Mouse (Mus musculus) CH12.LX (cell line): Measurements from ENCODE around the gene Chrne. TPM values are rescaled to one million over a fixed set of nuclear protein-coding genes. Genes with fewer than 3 reads are reported as not detected.

ENCODE experiments used
- DNase-seq: peaks from one replicate; pipeline ENCODE4 v3.0.0-alpha.2; 2013; ENCODE audit errors: extremely low read depth
- H3K27ac ChIP-seq: 2 replicates; pipeline ENCODE4 v1.5.1; 2012; ENCODE audit warnings: low read depth, mild to moderate bottlenecking, control low read depth, moderate library complexity; ENCODE audit not compliant: insufficient read depth
- H3K27me3 ChIP-seq: replicated peaks from 2 replicates; pipeline ENCODE3; 2012; ENCODE audit warnings: inconsistent platforms
- H3K36me3 ChIP-seq, 2 experiments: replicated peaks in 1 of 2; 2 replicates each; pipeline versions ENCODE3 to v1.6.1; 2012; ENCODE audit warnings: inconsistent platforms in 1 of 2, low read length in 1 of 2, mild to moderate bottlenecking in 1 of 2, mixed read lengths in 1 of 2, moderate library complexity in 1 of 2; ENCODE audit not compliant: control insufficient read depth in 1 of 2, insufficient read depth in 1 of 2
- H3K4me1 ChIP-seq, 2 experiments: 2 replicates each; pipeline ENCODE4 v1.6.1; 2012; ENCODE audit warnings: inconsistent platforms in 1 of 2, moderate library complexity in 1 of 2; ENCODE audit not compliant: insufficient read depth in 2 of 2, control insufficient read depth in 1 of 2
- H3K4me2 ChIP-seq: 2 replicates; pipeline ENCODE4 v1.6.1; 2012; ENCODE audit warnings: low read depth, mild to moderate bottlenecking, control low read depth; ENCODE audit not compliant: poor library complexity, insufficient read depth, severe bottlenecking
- H3K4me3 ChIP-seq, 3 experiments: fragments of 150-350 bp in 1 of 3; sonication (generic) in 1 of 3; replicated peaks in 1 of 3; 2 replicates each; pipeline versions ENCODE3 to v1.5.1; 2011 to 2012; ENCODE audit warnings: low read depth in 2 of 3, low read length in 2 of 3, mild to moderate bottlenecking in 2 of 3, moderate library complexity in 2 of 3, control low read depth in 1 of 3, improper control_type of control experiment in 1 of 3, inconsistent platforms in 1 of 3, mixed read lengths in 1 of 3; ENCODE audit not compliant: poor library complexity in 1 of 3
- H3K79me2 ChIP-seq: replicated peaks from 2 replicates; pipeline ENCODE4 v1.6.1; 2012; ENCODE audit warnings: mild to moderate bottlenecking, moderate library complexity; ENCODE audit not compliant: control insufficient read depth, poor library complexity, insufficient read depth, severe bottlenecking; ENCODE audit errors: extremely low read depth
- H3K9ac ChIP-seq: 2 replicates; pipeline ENCODE4 v1.6.1; 2012; ENCODE audit warnings: low read depth, mild to moderate bottlenecking, control low read depth, moderate library complexity; ENCODE audit not compliant: insufficient read depth
- H3K9me3 ChIP-seq: replicated peaks from 2 replicates; pipeline ENCODE3; 2012; ENCODE audit warnings: low read length, inconsistent platforms, mixed read lengths
- BHLHE40 ChIP-seq: IDR thresholded peaks from 2 replicates; pipeline ENCODE4 v1.6.1; 2011; ENCODE audit warnings: mild to moderate bottlenecking, low read depth, low read length, improper control_type of control experiment
- CHD2 ChIP-seq: IDR thresholded peaks from 2 replicates; pipeline ENCODE4 v1.6.1; 2011; ENCODE audit warnings: low read length, improper control_type of control experiment
- CTCF ChIP-seq, 2 experiments: IDR thresholded peaks in 1 of 2; conservative IDR thresholded peaks in 1 of 2; 2 replicates each; pipeline ENCODE4 v1.5.1; 2011 to 2012; ENCODE audit warnings: low read depth in 2 of 2, low read length in 2 of 2, improper control_type of control experiment in 1 of 2, inconsistent platforms in 1 of 2, mild to moderate bottlenecking in 1 of 2, moderate library complexity in 1 of 2
- E2F4 ChIP-seq: IDR thresholded peaks from 2 replicates; pipeline ENCODE4 v1.6.1; 2011; ENCODE audit warnings: low read depth, low read length, improper control_type of control experiment; ENCODE audit not compliant: insufficient replicate concordance
- EP300 ChIP-seq: IDR thresholded peaks from 2 replicates; pipeline ENCODE4 v1.6.1; 2011; ENCODE audit warnings: low read length, improper control_type of control experiment
- ETS1 ChIP-seq: conservative IDR thresholded peaks from 2 replicates; pipeline ENCODE4 v1.6.1; 2012; ENCODE audit warnings: low read depth, mild to moderate bottlenecking, inconsistent platforms, low read length, improper control_type of control experiment, moderate library complexity
- HCFC1 ChIP-seq: IDR thresholded peaks from 2 replicates; pipeline ENCODE4 v1.6.1; 2012; ENCODE audit warnings: low read depth, mild to moderate bottlenecking, inconsistent platforms, low read length, improper control_type of control experiment
- IRF4 ChIP-seq: IDR thresholded peaks from 2 replicates; pipeline ENCODE4 v1.6.1; 2014; ENCODE audit warnings: low read depth, mild to moderate bottlenecking, inconsistent platforms, low read length, improper control_type of control experiment
- KAT2A ChIP-seq: IDR thresholded peaks from 2 replicates; pipeline ENCODE4 v1.6.1; 2012; ENCODE audit warnings: low read length, improper control_type of control experiment, inconsistent platforms; ENCODE audit not compliant: insufficient replicate concordance
- MAFK ChIP-seq: IDR thresholded peaks from 2 replicates; pipeline ENCODE4 v1.6.1; 2011; ENCODE audit warnings: low read length, improper control_type of control experiment; ENCODE audit not compliant: insufficient replicate concordance
- MAX ChIP-seq: IDR thresholded peaks from 2 replicates; pipeline ENCODE4 v1.6.1; 2011; ENCODE audit warnings: low read length, improper control_type of control experiment
- MXI1 ChIP-seq: IDR thresholded peaks from 2 replicates; pipeline ENCODE4 v1.6.1; 2011; ENCODE audit warnings: mild to moderate bottlenecking, low read depth, low read length, improper control_type of control experiment
- NELFE ChIP-seq: IDR thresholded peaks from 2 replicates; pipeline ENCODE4 v1.6.1; 2011; ENCODE audit warnings: low read depth, low read length, improper control_type of control experiment
- PAX5 ChIP-seq: IDR thresholded peaks from 2 replicates; pipeline ENCODE4 v1.6.1; 2012; ENCODE audit warnings: low read length, inconsistent platforms, mixed read lengths
- POLR2A ChIP-seq: IDR thresholded peaks from 2 replicates; pipeline ENCODE4 v1.6.1; 2011; ENCODE audit warnings: low read depth, mild to moderate bottlenecking, improper control_type of control experiment, low read length
- RAD21 ChIP-seq: IDR thresholded peaks from 2 replicates; pipeline ENCODE4 v1.6.1; 2011; ENCODE audit warnings: low read depth, mild to moderate bottlenecking, low read length, improper control_type of control experiment, moderate library complexity
- RCOR1 ChIP-seq: conservative IDR thresholded peaks from 2 replicates; pipeline ENCODE4 v1.6.1; 2012; ENCODE audit warnings: low read depth, mild to moderate bottlenecking, inconsistent platforms, low read length, improper control_type of control experiment
- SIN3A ChIP-seq: IDR thresholded peaks from 2 replicates; pipeline ENCODE4 v1.6.1; 2012; ENCODE audit warnings: low read length, improper control_type of control experiment, inconsistent platforms
- TBP ChIP-seq: conservative IDR thresholded peaks from 2 replicates; pipeline ENCODE4 v1.6.1; 2011; ENCODE audit warnings: low read depth, low read length, improper control_type of control experiment
- TCF12 ChIP-seq: IDR thresholded peaks from 2 replicates; pipeline ENCODE4 v1.6.1; 2014; ENCODE audit warnings: low read depth, mild to moderate bottlenecking, inconsistent platforms, low read length, improper control_type of control experiment
- USF1 ChIP-seq: IDR thresholded peaks from 2 replicates; pipeline ENCODE4 v1.6.1; 2014; ENCODE audit warnings: low read depth, mild to moderate bottlenecking, inconsistent platforms, low read length, improper control_type of control experiment
- ZC3H11A ChIP-seq: IDR thresholded peaks from 2 replicates; pipeline ENCODE4 v1.6.1; 2012; ENCODE audit warnings: low read depth, mild to moderate bottlenecking, inconsistent platforms, low read length, improper control_type of control experiment
- ZKSCAN1 ChIP-seq: IDR thresholded peaks from 2 replicates; pipeline ENCODE4 v1.6.1; 2012; ENCODE audit warnings: low read depth, inconsistent platforms, low read length, improper control_type of control experiment, borderline replicate concordance
- ZMIZ1 ChIP-seq: IDR thresholded peaks from 2 replicates; pipeline ENCODE4 v1.6.1; 2012; ENCODE audit warnings: low read depth, mild to moderate bottlenecking, inconsistent platforms, low read length, improper control_type of control experiment
- dilution Hi-C: fragments of 300-500 bp; cut with MboI; formaldehyde crosslinking; loops from 2 replicates; pipeline ENCODE4 v1.14.3; 2020; ENCODE audit warnings: low sequenced_read_pairs; ENCODE audit not compliant: extremely low pct_unique_long_range_greater_than_20kb, extremely low pct_ligation_motif_present
- in situ Hi-C: fragments of 300-500 bp; cut with MboI; formaldehyde crosslinking; loops from 3 replicates; pipeline ENCODE4 v1.14.3; 2019; ENCODE audit warnings: low sequenced_read_pairs, low pct_ligation_motif_present, low pct_unique_long_range_greater_than_20kb, mixed read lengths
- polyA plus RNA-seq: library from polyadenylated mRNA; unstranded; fragments of >175 nt; gene quantifications from 2 replicates; pipeline ENCODE4 v1.2.1, GENCODE M21; 2012; ENCODE audit warnings: low read depth; ENCODE audit not compliant: insufficient read length
- total RNA-seq, 2 experiments: library from RNA; depleted of rRNA; stranded (reverse); fragments of 300-350 nt in 1 of 2; fragments of >200 nt in 1 of 2; gene quantifications; 2 replicates each; pipeline ENCODE4 v1.2.3; 2012 to 2014

Chrne gene
- total and polyA plus RNA-seq, 3 experiments = not detected

DNA sequence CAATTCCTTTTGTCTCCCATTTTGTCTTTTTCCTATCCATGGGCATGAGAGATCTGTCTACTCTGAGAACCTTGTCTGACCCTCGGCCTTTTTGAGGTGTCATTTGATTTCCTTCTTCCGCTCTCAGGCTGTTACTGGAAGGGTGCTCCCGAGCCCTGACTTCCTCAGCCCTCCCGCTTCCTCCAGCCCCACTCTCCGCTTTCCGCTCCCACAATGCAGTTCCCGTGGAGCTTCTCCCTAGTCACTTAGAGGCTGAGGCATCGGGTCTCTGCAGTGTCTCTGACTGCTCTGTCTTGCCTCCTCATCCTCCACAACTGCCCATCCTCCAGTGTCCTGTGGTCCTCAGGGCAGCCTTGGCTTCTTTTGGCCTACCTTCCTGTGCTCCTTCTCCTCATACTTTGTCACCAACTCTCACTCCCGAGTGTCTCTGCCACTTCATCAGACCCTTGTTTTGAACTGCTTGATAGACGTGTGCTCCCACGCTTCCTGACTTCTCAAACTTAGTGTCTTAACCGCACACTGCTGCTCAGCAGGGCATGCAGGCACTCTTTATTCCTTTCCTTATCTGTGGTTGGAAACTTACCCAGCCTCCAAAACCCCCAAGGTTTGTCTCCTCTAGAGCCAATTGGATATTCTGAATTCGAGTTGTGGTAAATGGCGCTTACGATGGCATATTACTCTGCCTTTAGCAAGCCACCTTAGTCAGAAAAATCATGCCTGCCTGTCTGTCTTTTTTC lies 24.6 kb downstream of the Chrne start:
- H3K27ac ChIP-seq = peak overlapping the region; percentile 71
- H3K27me3 ChIP-seq = no peaks in the 10 kb centered on the region
- H3K4me3 ChIP-seq = peak overlapping the region; percentile 1 to 32 (median 4)
- peak; percentile 79 for DNase-seq
- TF ChIP-seq RAD21 (no peak; the same call in 1 of the 2 replicates), ZKSCAN1 (no peak), CHD2 (0 out of 2 replicates have a peak, but pooled peaks have one; percentile 51), ZMIZ1 (no peak), IRF4 (0 out of 2 replicates have a peak, but pooled peaks have one; percentile 45), USF1 (no peak), PAX5 (no peak), RCOR1 (no peak), BHLHE40 (peak; percentile 76), TCF12 (0 out of 2 replicates have a peak, but pooled peaks have one; percentile 35), NELFE (no peak), KAT2A (no peak), CTCF (conservative IDR thresholded peaks at IDR 0.05 in 1 of 2, IDR thresholded peaks at IDR 0.05 in 1 of 2; ENCODE audit: low read depth in 2 of 2, low read length in 2 of 2) (no peak), MXI1 (no peak; the same call in 1 of the 2 replicates), ETS1 (peak; percentile 76), TBP (no peak), HCFC1 (no peak), MAX (peak; percentile 72), ZC3H11A (no peak), EP300 (peak; percentile 81), POLR2A (no peak), MAFK (peak; percentile 52; the same call in 1 of the 2 replicates), SIN3A (no peak), E2F4 (no peak)
- peaks cover 3% of the 10 kb centered on the region; the same call in 1 of the 2 replicates for H3K79me2 ChIP-seq
- H3K4me1 ChIP-seq = peaks cover 44 to 96% of the 10 kb centered on the region in 2 experiments
- H3K9ac ChIP-seq = no peak overlapping the region
- peaks cover 11 to 43% of the 10 kb centered on the region in 2 experiments for H3K36me3 ChIP-seq
- peak overlapping the region; percentile 53; the same call in 1 of the 2 replicates for H3K4me2 ChIP-seq
- in situ Hi-C loops (no loop called here), dilution Hi-C loops (no loop called here)
- H3K9me3 ChIP-seq = no peaks in the 10 kb centered on the region
